Mouse (Mus musculus): ENCODE measurements around the gene Pcgf3. TPM values are rescaled to one million over a fixed set of nuclear protein-coding genes. Genes with fewer than 3 reads are reported as not detected.

Gene Pcgf3
- polyA plus RNA-seq (2016; fragmentation: Nextera tagmentation; extraction: Ambion mirVana) = 35.3 and 40.3 TPM in 2 replicates

DNA sequence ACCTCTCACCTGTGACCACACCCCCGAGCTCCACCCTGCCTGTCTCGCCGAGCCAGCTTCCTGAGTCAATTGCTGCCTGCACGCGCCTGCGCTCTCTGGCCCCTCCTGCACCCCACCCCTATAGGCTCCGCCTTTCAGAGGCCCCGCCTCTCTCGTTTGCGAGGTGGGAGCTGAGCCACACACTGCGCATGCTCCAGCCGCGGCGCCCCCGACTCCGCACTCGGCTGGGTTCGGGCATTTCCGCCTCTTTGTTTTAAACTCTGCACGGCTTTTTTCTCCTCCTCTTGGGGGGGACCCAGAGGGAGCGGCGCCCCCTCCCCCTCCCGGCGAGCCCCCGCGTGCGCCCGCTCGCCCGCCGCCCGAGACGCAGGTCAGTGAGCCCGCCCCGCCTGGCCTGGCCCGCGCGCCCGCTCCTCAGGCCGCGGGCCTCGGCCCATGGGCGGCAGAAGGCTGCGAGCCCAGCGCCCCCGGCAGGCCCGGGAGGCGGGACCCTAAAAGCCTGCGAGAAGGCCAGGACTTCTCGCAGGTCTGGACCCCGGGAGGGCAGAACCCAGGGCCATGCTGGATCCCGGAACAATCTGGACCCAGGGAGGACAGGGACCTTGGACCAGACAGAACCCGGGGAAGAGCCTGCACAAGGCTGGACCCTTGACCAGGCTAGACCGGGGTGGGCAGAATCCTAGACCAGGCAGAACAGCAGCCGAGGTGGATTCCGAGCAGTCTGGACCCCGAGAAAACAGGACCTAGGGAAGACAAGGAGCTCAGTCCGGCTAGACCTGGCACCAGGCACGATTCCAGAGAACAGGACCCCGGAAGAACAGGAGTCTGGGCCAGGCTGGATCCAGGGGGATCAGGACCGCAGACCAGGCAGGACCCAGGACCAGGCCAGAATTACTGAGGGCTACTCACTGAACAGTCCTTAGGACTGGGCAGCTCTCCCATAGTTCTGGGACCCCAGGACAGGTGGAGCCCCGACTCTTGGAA is at the start of gene Pcgf3:
TSS of gene Pcgf3 (plus strand) at position 151 of the 984 bp plus-strand sequence.
- peak within 1 kb of the TSS; percentile 92 for H3K4me3 ChIP-seq
- peaks cover 31% of the 10 kb centered on the region for H3K4me1 ChIP-seq
- under 1% methylated on average over 48 of the region's 62 CpGs for WGBS
- no peaks in the 10 kb centered on the region for H3K36me3 ChIP-seq
- peak within 1 kb of the TSS; percentile 92 for H3K4me2 ChIP-seq (replicated peaks)
- peak; percentile 95 for ATAC-seq (ENCODE audit: low FRiP score, low read depth)
- H3K27ac ChIP-seq (replicated peaks) = peak within 1 kb of the TSS; percentile 87
- peak within 1 kb of the TSS; percentile 99 for H3K9ac ChIP-seq (replicated peaks)
- no peaks in the 10 kb centered on the region for H3K9me3 ChIP-seq
- peaks cover 23% of the 10 kb centered on the region for H3K27me3 ChIP-seq

GRCm38 (mm10) chr5:108414711-108415110 is 46.3 kb upstream of the Pcgf3 start:
- Histone ChIP-seq H3K27me3 (no peaks in the 10 kb centered on the region), H3K4me3 (no peak overlapping the region), H3K4me2 (replicated peaks) (no peak overlapping the region), H3K27ac (replicated peaks) (no peak overlapping the region), H3K9ac (replicated peaks) (no peak overlapping the region), H3K9me3 (no peaks in the 10 kb centered on the region), H3K4me1 (no peaks in the 10 kb centered on the region), H3K36me3 (no peaks in the 10 kb centered on the region)
- 84% methylated on average over 2 of the region's 2 CpGs for WGBS
- ATAC-seq (ENCODE audit: low FRiP score, low read depth) = no peak

- H3K27ac ChIP-seq (replicated peaks) = no peak overlapping the region
- no peak for ATAC-seq (ENCODE audit: low FRiP score, low read depth)
- no peaks in the 10 kb centered on the region for H3K4me1 ChIP-seq
- no peak overlapping the region for H3K4me3 ChIP-seq
- 68% methylated on average over 3 of the region's 3 CpGs for WGBS
- H3K9me3 ChIP-seq = no peaks in the 10 kb centered on the region
- H3K27me3 ChIP-seq = no peaks in the 10 kb centered on the region
- no peak overlapping the region for H3K4me2 ChIP-seq (replicated peaks)
- no peaks in the 10 kb centered on the region for H3K36me3 ChIP-seq
- no peak overlapping the region for H3K9ac ChIP-seq (replicated peaks)
Measured at GRCm38 (mm10) chr5:108422741-108423140, 38.3 kb upstream of the Pcgf3 start.

- no peak overlapping the region for H3K9ac ChIP-seq (replicated peaks)
- ATAC-seq (ENCODE audit: low FRiP score, low read depth) = no peak
Measured at GRCm38 (mm10) chr5:108423427-108423826, 37.6 kb upstream of the Pcgf3 start.

DNA sequence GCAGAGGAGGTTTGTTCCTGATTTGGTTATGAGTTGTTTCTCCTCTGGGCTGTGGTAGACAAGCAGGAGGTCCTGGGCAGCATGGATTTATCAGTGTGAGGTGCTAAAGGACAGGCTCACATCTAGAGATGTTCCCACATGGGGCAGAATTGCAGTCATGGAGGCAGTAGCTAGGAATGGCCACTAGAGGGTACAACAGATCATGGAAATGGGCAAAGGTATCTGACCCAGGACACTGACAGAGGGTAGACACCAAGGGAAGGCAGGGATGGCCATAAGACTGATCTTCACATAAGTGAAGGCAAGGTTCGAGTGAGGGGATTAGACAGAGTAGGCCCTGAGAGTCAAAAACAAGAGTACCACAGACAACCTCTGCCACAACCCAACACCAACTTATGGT is 33.8 kb upstream of the Pcgf3 start:
- WGBS = 61% methylated on average over 1 of the region's 1 CpGs
- Histone ChIP-seq H3K4me1 (no peaks in the 10 kb centered on the region), H3K36me3 (peaks cover 24% of the 10 kb centered on the region), H3K4me3 (no peak overlapping the region), H3K27ac (replicated peaks) (no peak overlapping the region), H3K4me2 (replicated peaks) (no peak overlapping the region), H3K9ac (replicated peaks) (no peak overlapping the region), H3K27me3 (no peaks in the 10 kb centered on the region), H3K9me3 (no peaks in the 10 kb centered on the region)
- 0 out of 2 replicates have a peak, but pooled peaks have one; percentile 4 for ATAC-seq (ENCODE audit: low FRiP score, low read depth)

More at GRCm38 (mm10) chr5:108423427-108423826, 37.6 kb upstream of the Pcgf3 start:
- 95% methylated on average over 2 of the region's 2 CpGs for WGBS
- no peak overlapping the region for H3K4me3 ChIP-seq
- no peaks in the 10 kb centered on the region for H3K4me1 ChIP-seq
- H3K36me3 ChIP-seq = no peaks in the 10 kb centered on the region
- H3K9me3 ChIP-seq = no peaks in the 10 kb centered on the region
- no peak overlapping the region for H3K27ac ChIP-seq (replicated peaks)
- H3K27me3 ChIP-seq = no peaks in the 10 kb centered on the region
- H3K4me2 ChIP-seq (replicated peaks) = no peak overlapping the region

- Histone ChIP-seq H3K9me3 (no peaks in the 10 kb centered on the region), H3K9ac (replicated peaks) (no peak overlapping the region), H3K36me3 (peaks cover 30% of the 10 kb centered on the region), H3K27me3 (0 out of 2 replicates have a peak, but pooled peaks cover 8% of the 10 kb centered on the region), H3K4me1 (peaks cover 15% of the 10 kb centered on the region), H3K4me2 (replicated peaks) (no peak overlapping the region), H3K4me3 (no peak overlapping the region), H3K27ac (replicated peaks) (no peak overlapping the region)
- WGBS = 92% methylated on average over 6 of the region's 6 CpGs
- ATAC-seq (ENCODE audit: low FRiP score, low read depth) = no peak
Measured at GRCm38 (mm10) chr5:108431196-108431595, 29.8 kb upstream of the Pcgf3 start.

GRCm38 (mm10) chr5:108433804-108434587 is 27.0 kb upstream of the Pcgf3 start, which contains the start of gene Atp5k:
Atp5k (minus strand) TSS chr5:108434448.
- Histone ChIP-seq H3K9me3 (no peaks in the 10 kb centered on the region), H3K4me3 (peak within 1 kb of the TSS; percentile 92), H3K4me1 (peaks cover 15% of the 10 kb centered on the region), H3K9ac (replicated peaks) (peak within 1 kb of the TSS; percentile 95), H3K36me3 (peaks cover 30% of the 10 kb centered on the region), H3K27ac (replicated peaks) (no peak within 1 kb of the TSS), H3K27me3 (peaks cover 22% of the 10 kb centered on the region; the same call in 1 of the 2 replicates), H3K4me2 (replicated peaks) (peak within 1 kb of the TSS; percentile 94)
- ATAC-seq (ENCODE audit: low FRiP score, low read depth) = peak; percentile 86
- 2% methylated on average over 42 of the region's 42 CpGs for WGBS

- Histone ChIP-seq H3K4me2 (replicated peaks) (no peak overlapping the region), H3K9me3 (no peaks in the 10 kb centered on the region), H3K9ac (replicated peaks) (no peak overlapping the region), H3K36me3 (peaks cover 14% of the 10 kb centered on the region), H3K4me3 (no peak overlapping the region), H3K27me3 (peaks cover 22% of the 10 kb centered on the region), H3K4me1 (peaks cover 15% of the 10 kb centered on the region), H3K27ac (replicated peaks) (no peak overlapping the region)
- ATAC-seq (ENCODE audit: low FRiP score, low read depth) = no peak
- WGBS = 62% methylated on average over 2 of the region's 2 CpGs
Measured at GRCm38 (mm10) chr5:108436101-108436500, 24.9 kb upstream of the Pcgf3 start.

DNA sequence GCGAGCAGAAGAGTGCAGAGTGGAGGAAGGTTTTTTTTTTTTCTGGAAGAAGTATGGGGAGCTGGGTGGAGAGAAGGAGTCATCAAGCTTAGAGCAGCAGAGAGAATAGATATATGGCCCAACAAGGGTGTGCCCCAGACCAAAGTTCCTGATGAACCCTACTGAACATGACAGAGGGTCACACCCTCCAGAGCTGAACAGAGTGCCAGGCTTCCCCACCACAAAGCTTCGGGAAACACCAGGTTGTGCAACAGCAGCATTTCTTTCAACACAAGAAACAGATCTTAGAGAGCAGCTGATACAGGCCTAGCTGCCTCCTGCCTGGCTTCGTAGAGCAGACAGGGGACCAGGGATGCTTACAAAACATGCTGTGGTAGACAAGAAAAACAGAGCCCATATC is 14.1 kb upstream of the Pcgf3 start:
- H3K27me3 ChIP-seq = peaks cover 29% of the 10 kb centered on the region
- no peak overlapping the region for H3K4me2 ChIP-seq (replicated peaks)
- H3K4me1 ChIP-seq = peaks cover 8% of the 10 kb centered on the region; the same call in 1 of the 2 replicates
- ATAC-seq (ENCODE audit: low FRiP score, low read depth) = no peak
- WGBS = 84% methylated on average over 3 of the region's 3 CpGs
- H3K9ac ChIP-seq (replicated peaks) = no peak overlapping the region
- no peak overlapping the region for H3K27ac ChIP-seq (replicated peaks)
- no peak overlapping the region for H3K4me3 ChIP-seq
- H3K36me3 ChIP-seq = no peaks in the 10 kb centered on the region
- H3K9me3 ChIP-seq = no peaks in the 10 kb centered on the region

DNA sequence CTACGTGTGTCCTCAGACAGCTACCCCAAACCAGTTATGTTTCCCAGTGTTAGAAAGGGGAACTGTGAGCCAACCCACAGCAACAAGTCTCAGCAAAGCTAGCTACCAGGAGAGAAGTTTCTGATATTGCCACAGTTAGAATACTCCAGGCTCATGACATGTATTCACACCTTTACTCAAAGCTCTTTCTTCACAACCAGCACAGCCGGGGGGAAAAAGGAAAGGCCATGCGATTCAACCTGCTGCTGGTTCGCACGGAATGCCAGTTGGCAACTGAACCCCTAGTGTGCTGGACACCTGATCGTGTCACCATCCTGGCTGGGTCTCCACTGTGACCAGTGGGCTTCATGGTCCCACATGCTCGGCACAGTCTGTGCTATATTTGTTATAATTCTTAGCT is 13.2 kb upstream of the Pcgf3 start:
- Histone ChIP-seq H3K4me1 (peaks cover 8% of the 10 kb centered on the region; the same call in 1 of the 2 replicates), H3K27me3 (peaks cover 31% of the 10 kb centered on the region), H3K4me2 (replicated peaks) (no peak overlapping the region), H3K9me3 (no peaks in the 10 kb centered on the region), H3K36me3 (no peaks in the 10 kb centered on the region), H3K4me3 (no peak overlapping the region), H3K9ac (replicated peaks) (no peak overlapping the region), H3K27ac (replicated peaks) (no peak overlapping the region)
- 87% methylated on average over 7 of the region's 7 CpGs for WGBS
- no peak for ATAC-seq (ENCODE audit: low FRiP score, low read depth)

DNA sequence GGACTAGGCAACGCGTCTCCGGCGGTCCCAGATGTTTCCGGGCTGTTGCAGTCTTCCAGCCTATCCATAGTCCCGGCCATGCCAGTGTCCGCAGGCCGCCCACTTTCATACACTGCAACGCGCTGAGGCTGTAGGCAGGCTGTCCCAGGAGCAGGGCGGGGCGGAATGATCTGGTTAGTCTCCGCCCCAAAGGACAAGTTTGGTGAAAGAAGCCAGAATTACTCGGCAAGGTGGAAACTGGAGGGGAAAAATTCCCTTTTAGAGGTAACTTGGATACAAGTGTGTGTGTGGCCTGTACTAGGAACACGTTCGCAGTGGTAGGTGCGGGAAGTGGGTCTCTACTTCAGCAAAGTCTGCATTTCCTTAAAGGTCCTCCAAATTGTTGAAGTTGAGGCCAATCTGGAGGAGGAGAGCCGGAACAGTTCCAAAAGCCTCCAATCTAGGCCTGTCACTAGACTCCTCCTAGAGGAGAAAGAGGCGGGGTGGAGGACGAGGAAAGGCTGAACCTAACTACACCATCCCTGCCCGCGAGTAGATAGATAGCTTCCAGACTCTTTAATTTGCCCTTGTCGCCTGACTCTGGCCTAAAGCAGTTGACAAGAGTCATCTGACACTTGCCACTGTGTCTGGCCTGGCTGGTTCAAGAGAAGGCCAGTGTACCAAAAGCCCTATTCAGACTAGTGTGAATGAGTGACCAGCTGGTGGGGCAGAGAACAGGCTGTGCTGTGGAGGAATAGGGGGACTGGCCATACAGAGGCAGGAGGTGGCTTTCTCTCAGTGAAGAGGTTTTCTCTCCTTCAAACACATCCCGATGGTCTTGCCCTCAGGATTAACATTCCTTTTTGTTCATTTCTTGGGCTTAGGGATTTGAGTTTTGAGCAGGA is 12.0 kb upstream of the Pcgf3 start, which contains the start of gene Mfsd7a:
TSS of gene Mfsd7a (minus strand) at position 107 of the 884 bp plus-strand sequence.
- Histone ChIP-seq H3K27me3 (peaks cover 31% of the 10 kb centered on the region), H3K4me2 (replicated peaks) (peak within 1 kb of the TSS; percentile 52), H3K9ac (replicated peaks) (peak within 1 kb of the TSS; percentile 46), H3K9me3 (no peaks in the 10 kb centered on the region), H3K4me3 (peak within 1 kb of the TSS; percentile 27), H3K27ac (replicated peaks) (no peak within 1 kb of the TSS), H3K36me3 (no peaks in the 10 kb centered on the region), H3K4me1 (peaks cover 8% of the 10 kb centered on the region; the same call in 1 of the 2 replicates)
- peak; percentile 78 for ATAC-seq (ENCODE audit: low FRiP score, low read depth)
- WGBS = 15% methylated on average over 24 of the region's 24 CpGs

All from midbrain, embryonic 12.5 days (tissue).